Mouse (Mus musculus) lung, postnatal 36 days (tissue): ENCODE measurements at regions not wholly inside any gene's neighbourhood (a gene's known extent, or its start where the extent isn't known, plus 50 kb on each side); places are given as distances from the start of the nearest gene placed in this dataset.
"Not testable (repeated sequence)": the region's sequence is repeated elsewhere in the genome, so short reads cannot be mapped to it uniquely, and the experiment has no call there.

Experiments
- DNase-seq: peaks from one replicate; pipeline ENCODE4 v3.0.0; 2022; ENCODE audit warnings: mixed read lengths

DNA sequence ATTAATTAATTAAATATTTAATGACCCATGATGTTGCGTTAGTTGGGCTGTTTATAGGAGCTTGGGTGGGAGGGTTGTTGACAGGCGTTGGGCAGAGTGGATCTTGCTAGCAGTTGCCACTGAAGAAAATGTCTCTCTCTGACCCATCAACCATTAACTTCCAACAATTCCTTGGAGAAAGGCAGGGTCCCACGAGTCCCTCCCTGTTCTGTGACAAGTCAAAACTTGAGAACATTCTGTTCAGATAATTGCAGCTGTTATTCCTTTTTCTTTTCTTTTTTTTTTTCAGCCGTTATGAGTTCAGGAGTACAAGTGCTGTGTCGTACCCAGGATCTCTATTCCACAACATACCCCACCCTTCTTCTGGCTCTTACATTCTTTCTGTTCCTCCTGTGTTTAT lies 59.8 kb upstream of the Tnfrsf21 start:
- no peak for DNase-seq

DNA sequence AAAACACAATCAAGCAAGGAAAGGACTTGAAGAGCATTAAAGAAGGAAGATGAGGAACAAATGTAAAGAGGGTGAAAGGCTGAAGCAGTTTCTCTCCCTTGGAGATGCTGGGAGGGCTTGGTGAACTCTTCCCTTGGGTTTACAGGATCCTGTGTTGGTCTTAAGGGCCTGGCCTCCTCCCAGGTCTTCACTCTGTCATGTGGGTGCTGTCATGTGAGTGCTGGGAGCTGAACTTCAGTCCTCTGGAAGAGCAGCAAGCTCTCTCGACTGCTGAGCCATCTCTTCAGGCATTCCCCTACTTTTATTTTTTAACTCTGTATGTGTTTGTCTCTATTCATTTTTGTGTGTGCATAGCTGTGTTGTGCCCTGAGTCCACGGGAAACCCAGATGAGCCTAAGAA lies 61.6 kb upstream of the Tnfrsf21 start:
- no peak for DNase-seq

DNA sequence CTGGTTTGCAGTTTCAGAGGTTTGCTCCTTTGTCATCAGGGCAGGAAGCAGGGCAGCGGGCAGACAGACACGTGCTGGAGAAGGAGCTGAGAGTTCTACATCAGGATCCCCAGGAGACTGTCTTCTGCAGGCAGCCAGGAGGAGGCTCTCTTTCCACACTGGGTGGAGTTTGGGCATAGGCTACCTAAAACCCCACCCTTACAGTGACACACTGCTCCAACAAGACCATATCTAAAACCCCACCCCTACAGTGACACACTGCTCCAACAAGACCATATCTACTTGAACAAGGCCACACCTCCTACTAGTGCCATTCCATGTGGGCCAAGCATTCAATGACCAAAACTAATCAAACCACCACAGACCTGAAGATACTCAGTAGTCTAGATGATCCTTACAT lies 68.0 kb upstream of the Cd2ap start:
- no peak for DNase-seq

DNA sequence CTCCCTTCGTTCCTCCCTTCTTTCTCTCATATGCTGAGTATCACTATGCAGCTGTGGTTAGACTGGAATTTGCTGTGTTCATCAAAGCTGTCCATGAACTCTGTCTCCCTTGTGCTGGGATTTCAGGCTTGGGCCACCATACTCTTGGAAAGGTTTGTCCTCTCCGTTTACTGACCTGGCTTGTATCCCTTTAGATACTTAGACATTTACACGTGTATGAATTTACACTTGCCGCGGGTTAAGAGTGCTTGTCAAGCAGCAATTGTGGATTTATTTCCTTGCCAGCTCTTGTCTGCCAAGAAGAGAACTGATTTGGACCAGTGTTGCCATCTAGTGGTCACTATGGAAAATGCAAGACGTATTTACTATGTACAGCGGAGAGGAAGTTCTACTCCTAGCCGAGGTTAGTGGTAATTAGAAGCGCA lies 66.8 kb upstream of the Cd2ap start:
- peak; percentile 96 for DNase-seq

DNA sequence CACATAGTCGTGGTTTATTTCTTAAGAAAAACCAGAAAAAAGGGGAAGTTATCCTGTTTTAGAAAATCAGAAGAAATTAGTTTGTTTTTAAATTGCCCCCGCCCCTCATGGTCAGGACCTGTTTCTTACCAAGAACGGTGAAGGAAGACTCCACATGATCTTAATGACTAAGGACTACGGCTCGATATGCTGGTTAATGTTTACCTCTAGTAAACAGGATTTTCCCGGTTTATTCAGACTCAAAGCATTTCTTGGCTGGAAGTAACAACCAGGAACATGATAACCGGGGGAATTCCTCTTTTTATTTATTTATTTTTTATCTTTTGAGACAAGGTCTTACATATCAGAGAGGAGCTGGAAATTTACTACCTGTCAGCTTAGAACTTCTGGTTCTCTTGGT lies 63.0 kb upstream of the Cd2ap start:
- DNase-seq, result no peak

DNA sequence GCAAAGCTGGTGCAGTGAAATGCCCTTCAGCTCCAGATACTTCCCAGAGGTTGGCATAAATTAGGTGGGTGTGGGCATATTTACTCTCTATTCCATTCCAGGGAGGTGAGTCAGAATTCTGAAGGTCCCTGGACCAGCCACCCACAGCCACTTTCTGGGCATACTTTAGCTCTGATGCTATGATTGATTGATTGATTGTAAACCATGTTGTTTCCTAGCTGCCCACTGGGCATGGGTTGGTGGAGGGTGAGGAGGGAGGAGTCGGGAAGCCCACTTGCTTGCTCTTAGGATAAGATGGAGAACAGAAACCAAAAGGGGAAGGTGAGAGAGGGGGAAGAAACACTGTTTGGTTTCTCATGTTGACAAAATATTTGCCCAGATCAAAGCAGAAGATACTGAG lies 62.1 kb upstream of the Cd2ap start:
- DNase-seq, result peak; percentile 34

DNA sequence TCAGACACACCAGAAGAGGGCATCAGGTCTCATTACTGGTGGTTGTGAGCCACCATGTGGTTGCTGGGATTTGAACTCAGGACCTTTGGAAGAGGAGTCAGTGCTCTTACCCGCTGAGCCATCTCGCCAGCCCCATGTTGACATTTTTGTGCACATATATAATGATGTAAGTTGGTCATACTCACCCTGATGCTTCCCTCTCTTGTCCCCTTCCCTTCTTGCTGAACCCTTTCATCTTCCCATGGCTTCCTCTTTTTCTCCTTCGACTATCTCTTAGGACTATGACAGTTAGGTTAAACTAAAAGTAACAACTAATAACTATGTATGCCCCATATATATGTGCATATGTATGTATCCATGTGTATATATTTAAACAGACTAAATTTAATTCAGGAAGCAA lies 61.0 kb upstream of the Cd2ap start:
- not testable (repeated sequence) for DNase-seq

DNA sequence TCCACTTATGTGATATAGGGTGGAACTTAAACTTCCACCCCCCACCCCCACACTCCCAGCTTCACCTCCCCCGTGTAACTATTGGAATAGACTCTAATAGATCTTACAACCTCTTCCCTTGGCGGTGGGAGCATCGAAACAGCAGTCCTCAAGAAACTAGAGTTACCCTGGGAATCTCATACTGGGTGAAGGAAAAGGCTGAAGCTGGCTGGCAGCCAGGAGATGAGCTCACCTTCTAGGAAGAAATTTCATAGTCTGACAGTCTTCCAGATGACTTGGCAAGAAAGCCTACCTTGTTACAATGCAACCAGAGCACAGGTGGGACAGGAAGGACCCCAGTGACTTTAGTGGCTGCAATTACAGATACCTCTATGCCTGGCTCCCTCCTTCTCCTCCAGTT lies 57.6 kb upstream of the Cd2ap start:
- peak; percentile 13 for DNase-seq

DNA sequence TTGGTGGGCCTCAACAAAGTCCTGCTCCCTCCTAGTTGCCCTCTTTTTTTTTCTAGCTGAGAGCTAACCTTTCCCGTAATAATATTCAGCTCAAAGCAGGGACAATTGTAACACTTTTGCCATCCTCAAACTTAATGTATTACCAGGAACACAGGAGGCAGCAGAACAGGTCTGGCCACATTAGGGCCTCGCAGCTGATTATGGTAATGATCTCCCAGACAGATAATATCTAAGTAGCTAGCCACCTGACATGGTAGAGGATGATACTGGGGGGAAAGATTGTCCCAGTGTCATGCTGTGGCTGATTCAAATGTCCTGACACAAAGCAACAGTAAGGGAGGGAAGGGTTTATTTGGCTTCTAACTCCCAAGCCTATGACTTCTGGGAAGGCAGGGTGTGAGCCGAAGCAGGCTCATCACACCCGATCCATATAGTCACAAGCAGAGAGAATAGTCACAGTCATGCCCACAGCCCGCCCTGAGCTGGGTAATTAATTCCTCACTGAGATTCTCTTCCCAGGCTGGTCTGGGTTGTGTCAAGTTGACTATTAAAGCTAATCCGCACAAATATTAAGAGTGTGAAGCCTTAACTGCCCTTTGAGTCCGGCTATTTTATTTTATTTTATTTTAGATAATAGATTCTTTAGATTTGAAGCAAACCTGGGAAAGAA lies 57.0 kb upstream of the Cd2ap start:
- no peak for DNase-seq

DNA sequence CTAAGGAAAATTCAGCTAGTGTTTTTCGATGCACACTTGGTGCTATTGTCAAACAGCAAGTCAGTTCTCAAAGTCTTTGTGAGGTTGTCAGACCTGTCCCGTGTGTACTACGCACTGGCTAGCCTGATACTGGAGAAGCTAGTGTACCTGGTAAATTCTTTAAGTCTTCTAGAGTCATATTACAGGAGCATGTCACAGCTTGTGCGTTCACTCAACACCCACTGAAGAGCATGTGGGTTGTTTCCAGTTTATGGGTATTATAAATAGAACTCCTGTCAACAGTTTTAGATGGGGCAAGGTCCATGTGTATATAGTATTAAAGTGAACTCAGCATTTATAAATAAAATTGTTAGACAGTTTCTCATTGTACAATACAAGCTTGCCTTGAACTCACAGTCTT lies 50.9 kb upstream of the Cd2ap start:
- no peak for DNase-seq
